Mouse (Mus musculus): ENCODE measurements around the gene Cyp2d11. TPM values are rescaled to one million over a fixed set of nuclear protein-coding genes. Genes with fewer than 3 reads are reported as not detected.

Gene Cyp2d11
- total RNA-seq, 1 experiment from 2014 or later: not detected

DNA sequence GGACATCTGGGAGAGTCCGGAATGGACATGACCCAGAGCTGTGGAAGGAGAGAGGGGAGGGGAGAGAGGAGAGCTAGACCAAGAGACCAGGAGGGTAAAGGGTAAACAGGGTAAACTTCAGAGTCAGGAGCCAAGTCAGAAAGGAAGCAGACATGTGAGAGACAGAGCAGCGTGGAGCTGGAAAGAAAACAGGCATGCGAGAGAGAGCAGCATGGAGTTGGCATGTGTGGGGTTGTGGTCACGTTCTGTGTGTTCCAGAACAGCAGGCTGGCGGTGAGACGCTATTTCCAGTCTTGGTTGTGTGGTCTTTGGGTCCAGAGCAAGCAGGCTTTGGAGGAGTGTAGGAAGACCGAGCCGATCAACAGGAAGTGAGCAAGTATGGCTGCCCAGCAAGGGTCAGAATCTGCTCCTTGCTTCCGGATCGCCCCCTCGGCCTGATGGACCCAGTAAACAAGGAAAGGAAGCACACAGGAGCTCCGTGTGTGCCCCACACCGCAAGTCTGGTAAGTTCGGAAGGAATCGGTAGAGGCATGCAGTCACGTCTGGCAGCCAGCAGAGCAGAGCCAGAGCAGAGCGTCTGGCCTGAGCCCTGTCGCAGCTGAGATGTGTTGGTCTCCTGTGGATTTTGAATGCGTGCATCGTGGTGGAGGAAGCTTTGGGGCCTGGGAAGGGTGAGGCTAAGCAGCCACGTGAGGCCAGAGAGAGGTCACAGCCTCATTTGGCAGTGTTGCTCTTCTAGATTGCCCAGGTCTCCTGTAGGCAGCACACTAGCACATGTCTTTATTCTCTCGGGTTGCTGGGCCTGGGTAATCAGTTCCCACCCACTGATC, 35.2 kb downstream of the Cyp2d11 start:
- no peak for ATAC-seq (replicated peaks; ENCODE audit: insufficient number of reproducible peaks, low FRiP score, low TSS enrichment, poor library complexity, severe bottlenecking)

GRCm38 (mm10) chr15:82354126-82354945, 39.5 kb downstream of the Cyp2d11 start, which contains the start of gene Ndufa6:
Gene Ndufa6, minus strand, starts transcription at chr15:82354322.
- ATAC-seq (replicated peaks; ENCODE audit: insufficient number of reproducible peaks, low FRiP score, low TSS enrichment, poor library complexity, severe bottlenecking): peak; percentile 93

DNA sequence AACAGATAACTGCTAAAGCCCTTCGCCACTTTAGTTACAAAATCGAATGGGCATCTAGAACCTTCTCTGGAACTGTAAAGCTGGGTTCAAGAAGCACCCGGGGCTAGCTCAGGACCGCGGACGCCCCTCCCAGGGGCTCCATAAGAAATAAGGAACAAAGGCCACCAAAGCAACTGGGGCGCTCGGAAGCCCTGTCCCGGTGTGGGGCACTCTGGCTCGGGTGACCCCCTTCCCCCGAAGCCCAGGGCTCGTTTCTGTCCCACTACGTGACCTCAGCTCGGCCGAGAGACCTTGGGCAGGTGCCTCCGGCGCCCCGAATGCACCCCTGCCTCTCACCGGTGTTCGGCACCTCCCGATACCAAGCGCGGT, 40.1 kb downstream of the Cyp2d11 start:
- ATAC-seq (replicated peaks; ENCODE audit: insufficient number of reproducible peaks, low FRiP score, low TSS enrichment, poor library complexity, severe bottlenecking): peak; percentile 1; the same call in 1 of the 2 replicates

- no peak for ATAC-seq (replicated peaks; ENCODE audit: insufficient number of reproducible peaks, low FRiP score, low TSS enrichment, poor library complexity, severe bottlenecking)
These were observed 40.6 kb downstream of the Cyp2d11 start for GRCm38 (mm10) chr15:82353078-82353744.

DNA sequence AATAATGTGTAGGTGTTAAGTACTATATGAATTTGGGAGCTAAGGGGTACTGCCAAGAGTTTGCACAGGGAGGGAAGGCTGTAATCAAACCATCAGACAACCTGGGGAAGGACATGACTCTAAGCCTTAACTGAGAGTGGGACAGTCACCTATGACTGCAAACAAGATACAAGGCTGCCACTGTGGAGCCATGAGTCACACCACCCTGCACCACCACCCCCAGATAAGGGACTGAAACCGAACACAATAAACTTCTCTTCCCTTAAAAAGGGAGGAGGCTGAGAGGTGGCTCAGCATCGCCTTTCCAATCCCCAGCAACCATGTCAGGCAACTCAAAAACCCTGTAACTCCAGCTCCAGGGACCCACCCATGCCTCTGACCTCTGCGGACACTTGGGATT, 42.3 kb downstream of the Cyp2d11 start:
- ATAC-seq (replicated peaks; ENCODE audit: insufficient number of reproducible peaks, low FRiP score, low TSS enrichment, poor library complexity, severe bottlenecking): no peak

GRCm38 (mm10) chr15:82350349-82350748, 43.5 kb downstream of the Cyp2d11 start:
- ATAC-seq (replicated peaks; ENCODE audit: insufficient number of reproducible peaks, low FRiP score, low TSS enrichment, poor library complexity, severe bottlenecking): no peak

DNA sequence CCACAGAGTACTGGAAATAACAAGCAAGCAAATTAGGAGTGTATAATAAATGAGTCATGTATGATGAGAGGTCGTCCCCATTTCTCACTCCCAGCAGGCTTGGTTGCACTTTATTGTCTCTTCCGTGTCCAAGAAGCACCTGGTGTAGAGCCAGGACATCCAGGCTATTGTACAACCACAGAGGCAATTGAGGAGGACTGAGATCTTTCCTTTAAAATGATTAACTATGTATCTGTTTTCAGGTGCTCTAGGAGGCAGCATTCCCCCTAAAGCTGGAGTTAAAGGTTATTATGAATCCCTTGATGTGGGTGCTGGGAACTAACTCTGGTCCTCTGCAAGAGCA, 44.9 kb downstream of the Cyp2d11 start:
- no peak for ATAC-seq (replicated peaks; ENCODE audit: insufficient number of reproducible peaks, low FRiP score, low TSS enrichment, poor library complexity, severe bottlenecking)

GRCm38 (mm10) chr15:82348258-82348998, 45.4 kb downstream of the Cyp2d11 start:
- no peak for ATAC-seq (replicated peaks; ENCODE audit: insufficient number of reproducible peaks, low FRiP score, low TSS enrichment, poor library complexity, severe bottlenecking)

DNA sequence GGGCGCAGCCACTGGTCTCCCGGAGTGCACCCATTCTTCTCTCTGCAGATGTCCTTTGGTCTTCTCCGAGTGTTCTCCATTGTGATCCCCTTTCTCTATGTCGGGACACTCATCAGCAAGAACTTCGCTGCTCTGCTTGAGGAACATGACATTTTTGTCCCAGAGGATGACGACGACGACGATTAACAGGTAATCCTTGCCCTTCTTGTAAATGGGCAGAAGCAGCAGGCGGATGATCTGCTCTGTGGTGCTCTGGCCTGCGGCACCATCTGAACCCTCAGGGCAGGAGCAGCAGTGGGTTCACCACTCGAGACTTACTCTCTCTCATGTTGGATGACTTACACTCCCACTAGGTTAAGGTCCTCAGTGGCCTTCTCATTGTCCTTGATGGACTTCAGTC, 46.0 kb downstream of the Cyp2d11 start:
- ATAC-seq (replicated peaks; ENCODE audit: insufficient number of reproducible peaks, low FRiP score, low TSS enrichment, poor library complexity, severe bottlenecking): no peak

GRCm38 (mm10) chr15:82347303-82347676, 46.5 kb downstream of the Cyp2d11 start:
- ATAC-seq (replicated peaks; ENCODE audit: insufficient number of reproducible peaks, low FRiP score, low TSS enrichment, poor library complexity, severe bottlenecking): no peak

DNA sequence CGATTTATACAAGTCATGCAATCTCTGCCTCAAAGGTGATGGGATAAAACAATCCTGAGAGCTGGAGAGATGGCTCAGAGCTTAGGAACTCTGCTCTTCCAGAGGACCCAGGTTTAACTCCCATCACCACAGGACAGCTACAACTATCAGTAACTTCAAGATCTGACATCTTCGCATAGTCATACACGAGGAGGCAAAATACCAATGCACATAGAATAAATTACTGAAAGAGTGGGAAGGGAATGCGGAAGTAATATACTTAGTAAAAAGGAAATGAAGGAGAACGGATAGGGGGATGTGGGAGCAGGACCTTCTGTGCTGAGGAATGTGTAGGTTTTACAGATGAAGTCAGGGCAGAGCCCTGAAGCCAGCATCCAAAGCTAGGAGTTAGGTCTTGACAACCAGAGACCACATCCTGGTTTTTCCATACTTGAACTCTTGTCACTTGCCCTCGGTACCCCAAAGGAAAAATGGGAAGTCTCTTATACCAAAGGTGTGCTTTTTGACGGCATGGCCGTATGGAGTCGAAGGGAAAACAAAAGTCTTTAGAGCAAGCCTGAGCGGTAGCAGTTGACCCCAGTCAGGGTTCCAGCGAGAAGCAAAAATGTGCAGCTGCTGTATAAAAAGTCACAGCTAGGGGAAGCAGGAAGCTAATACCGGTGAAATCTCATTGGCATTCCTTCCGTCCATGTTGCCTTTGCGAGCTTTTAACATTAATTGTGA, 47.1 kb downstream of the Cyp2d11 start:
- ATAC-seq (replicated peaks; ENCODE audit: insufficient number of reproducible peaks, low FRiP score, low TSS enrichment, poor library complexity, severe bottlenecking): no peak

DNA sequence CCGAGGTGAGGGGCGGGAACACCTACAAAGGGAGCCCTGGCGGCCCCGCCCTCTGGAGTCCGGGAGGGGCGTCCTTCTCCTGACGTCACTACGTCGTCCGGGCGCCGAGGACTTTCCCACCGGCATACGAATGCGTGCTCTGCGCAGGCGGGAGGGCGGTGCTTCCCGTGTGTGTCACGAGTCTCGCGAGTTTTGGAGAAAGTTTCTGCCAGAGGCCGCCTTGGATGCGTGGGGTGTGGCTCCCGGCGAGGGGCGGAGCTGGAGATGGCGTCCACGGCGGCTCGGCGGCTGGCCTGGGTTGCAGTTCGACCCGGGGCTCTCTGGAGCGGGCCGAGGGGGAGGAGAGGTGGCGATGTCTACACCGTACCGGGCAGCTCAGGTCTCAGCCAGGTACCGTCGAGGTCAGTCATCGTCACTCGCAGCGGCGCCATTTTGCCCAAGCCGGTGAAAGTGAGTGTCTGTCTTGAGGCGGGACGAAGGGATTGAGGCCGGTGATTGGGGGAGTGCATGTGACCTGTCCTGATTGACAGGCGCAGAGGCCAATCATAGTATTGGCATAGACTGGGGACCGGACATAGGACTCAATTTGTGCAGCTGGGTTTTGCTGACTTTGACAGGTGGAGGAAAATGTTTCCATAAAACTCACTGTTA, 47.9 kb downstream of the Cyp2d11 start:
- peak; percentile 77 for ATAC-seq (replicated peaks; ENCODE audit: insufficient number of reproducible peaks, low FRiP score, low TSS enrichment, poor library complexity, severe bottlenecking)

- ATAC-seq (replicated peaks; ENCODE audit: insufficient number of reproducible peaks, low FRiP score, low TSS enrichment, poor library complexity, severe bottlenecking): no peak
These were observed 48.9 kb downstream of the Cyp2d11 start for GRCm38 (mm10) chr15:82344971-82345370.

- no peak for ATAC-seq (replicated peaks; ENCODE audit: insufficient number of reproducible peaks, low FRiP score, low TSS enrichment, poor library complexity, severe bottlenecking)
These were observed 50.2 kb downstream of the Cyp2d11 start for GRCm38 (mm10) chr15:82343368-82344287.

DNA sequence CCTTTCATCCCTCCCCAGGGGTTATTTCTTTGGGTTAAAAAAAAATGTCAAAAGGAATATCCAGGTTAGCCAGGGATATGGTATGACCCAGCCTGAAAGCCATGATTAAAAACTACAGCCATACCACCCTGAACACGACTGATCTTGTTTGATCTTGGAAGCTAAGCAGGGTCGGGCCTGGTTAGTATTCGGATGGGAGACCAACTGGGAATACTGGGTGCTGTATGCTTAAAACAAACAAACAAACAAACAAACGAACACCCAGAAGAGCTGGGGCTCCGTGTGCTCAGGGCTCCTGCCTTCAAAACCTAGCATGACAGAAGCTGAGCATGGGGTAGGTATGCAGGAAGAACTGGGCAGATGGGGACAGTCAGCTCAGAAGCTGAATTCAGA, 51.3 kb downstream of the Cyp2d11 start:
- no peak for ATAC-seq (replicated peaks; ENCODE audit: insufficient number of reproducible peaks, low FRiP score, low TSS enrichment, poor library complexity, severe bottlenecking)

DNA sequence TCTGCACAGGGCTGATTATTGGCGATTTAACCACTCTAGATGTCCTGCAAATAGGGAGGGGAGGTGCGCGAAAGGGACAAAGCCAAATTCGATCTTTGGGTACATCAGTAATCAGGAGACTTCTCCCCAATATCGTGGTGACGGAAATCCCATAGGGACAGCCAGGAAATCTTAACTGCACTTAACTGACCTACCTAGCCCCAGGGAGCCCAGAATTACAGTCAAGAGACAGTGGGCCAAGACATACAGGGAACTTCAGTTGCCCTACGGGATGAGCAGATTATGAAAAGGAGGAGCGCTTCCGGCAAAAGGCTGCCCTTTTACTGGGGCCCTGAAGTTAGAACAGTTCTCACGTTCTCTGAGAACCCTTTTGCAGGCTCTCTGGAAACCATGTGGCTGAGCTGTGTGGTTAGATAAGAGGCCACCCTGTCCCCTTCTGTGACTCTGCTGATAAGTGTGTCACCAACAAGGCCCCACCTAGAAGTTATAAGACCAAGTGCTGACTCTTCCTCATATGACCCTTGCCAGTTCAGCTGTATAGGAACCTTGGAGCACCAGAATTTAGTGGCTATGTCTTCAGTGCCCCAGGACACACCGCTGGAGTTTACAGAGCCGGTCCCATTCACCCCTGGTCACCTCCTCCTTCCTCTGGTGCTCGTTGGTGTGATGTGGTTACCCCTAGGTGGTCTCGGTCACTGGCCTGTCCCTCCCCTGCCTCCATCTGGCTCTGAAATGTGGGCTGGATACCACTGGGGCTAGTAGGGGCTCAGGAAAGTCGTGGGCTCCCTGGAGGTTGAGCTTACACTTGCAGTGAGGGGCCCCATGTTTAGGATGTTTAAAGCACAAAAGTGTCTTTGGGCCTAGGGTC, 51.9 kb downstream of the Cyp2d11 start:
- peak; percentile 16 for ATAC-seq (replicated peaks; ENCODE audit: insufficient number of reproducible peaks, low FRiP score, low TSS enrichment, poor library complexity, severe bottlenecking)
